In genomic region chr9:103440597-103440996, GRCm38 (mm10) we compare ENCODE assay signal across 25 mouse cellular contexts. TPM values are rescaled to one million over a fixed set of nuclear protein-coding genes. Genes with fewer than 3 reads are reported as not detected.
DNase-seq lines count a peak whose midpoint lies in the region; ATAC-seq and TF ChIP-seq lines count a peak whose summit lies in the region.
"Had no signal": no experiment of that assay in that cellular context is flagged by ENCODE, and none has a peak within 500 bp of the region (broad histone marks: within the 10 kb centered on the region; RNA-seq: fewer than 3 reads in every experiment).

No protein-coding gene starts in this region.

- H3K4me2 ChIP-seq in heart, embryonic 15.5 days = peak overlapping the region; percentile 6; the same call in 1 of the 2 replicates
- H3K4me2 ChIP-seq in kidney, postnatal 0 days (ENCODE audit: low read length) = no peak overlapping the region
- no peak overlapping the region for H3K4me2 ChIP-seq in kidney, embryonic 15.5 days
- H3K4me2 ChIP-seq in lung, embryonic 16.5 days (ENCODE audit: low read depth, low read length) = no peak overlapping the region
- H3K4me2 ChIP-seq: embryonic facial prominence, embryonic 15.5 days; intestine, embryonic 15.5 days; limb, embryonic 13.5 days; liver, embryonic 13.5 days; midbrain, embryonic 11.5 days had no signal

- H3K27ac ChIP-seq in heart, embryonic 15.5 days = peak overlapping the region; percentile 50
- no peak overlapping the region for H3K27ac ChIP-seq in heart, adult 2 months
- no peak overlapping the region for H3K27ac ChIP-seq in kidney, postnatal 0 days
- H3K27ac ChIP-seq in kidney, embryonic 15.5 days = no peak overlapping the region
- no peak overlapping the region for H3K27ac ChIP-seq in lung, embryonic 16.5 days (ENCODE audit: low read length)
- H3K27ac ChIP-seq: embryonic facial prominence, embryonic 15.5 days; gastrocnemius, adult 2 months; hindbrain, embryonic 10.5 days; intestine, embryonic 15.5 days; layer of hippocampus, adult 2 months; limb, embryonic 13.5 days; liver, embryonic 13.5 days had no signal

- H3K27me3 ChIP-seq in heart, embryonic 15.5 days = no peaks in the 10 kb centered on the region
- no peaks in the 10 kb centered on the region for H3K27me3 ChIP-seq in heart, adult 2 months (ENCODE audit: control insufficient read depth, insufficient read depth, low read length)
- no peaks in the 10 kb centered on the region for H3K27me3 ChIP-seq in kidney, postnatal 0 days (ENCODE audit: insufficient read depth, low read length)
- no peaks in the 10 kb centered on the region for H3K27me3 ChIP-seq in kidney, embryonic 15.5 days
- H3K27me3 ChIP-seq in lung, embryonic 16.5 days (ENCODE audit: control insufficient read depth, insufficient read depth, low read depth, low read length) = no peaks in the 10 kb centered on the region
- H3K27me3 ChIP-seq: CH12.LX; embryonic facial prominence, embryonic 15.5 days; intestine, embryonic 15.5 days; limb, embryonic 13.5 days; liver, embryonic 13.5 days had no signal

- DNase-seq in heart, adult 2 months = no peak
- peak; percentile 44 for DNase-seq in kidney, postnatal 0 days (ENCODE audit: low spot score)
- no peak for DNase-seq in lung, adult 2 months
- DNase-seq: adrenal gland, adult 2 months; B cell, adult 2 months; cerebellum, adult 11 months; cerebellum, adult 9-11 months; gastrocnemius, adult 2 months; kidney, postnatal 25 days; liver, embryonic 13.5 days had no signal

- H3K9me3 ChIP-seq in heart, embryonic 15.5 days (replicated peaks) = no peaks in the 10 kb centered on the region
- H3K9me3 ChIP-seq in kidney, postnatal 0 days (replicated peaks; ENCODE audit: low read length) = no peaks in the 10 kb centered on the region
- H3K9me3 ChIP-seq in kidney, embryonic 15.5 days (replicated peaks) = 0 out of 2 replicates have a peak, but pooled peaks cover 3% of the 10 kb centered on the region
- H3K9me3 ChIP-seq in lung, embryonic 16.5 days (ENCODE audit: control insufficient read depth, low read length) = peaks cover 4% of the 10 kb centered on the region; the same call in 1 of the 2 replicates
- H3K9me3 ChIP-seq: embryonic facial prominence, embryonic 15.5 days; hindbrain, embryonic 10.5 days; intestine, embryonic 15.5 days; limb, embryonic 13.5 days; liver, embryonic 13.5 days had no signal

- no peak overlapping the region for H3K9ac ChIP-seq in heart, embryonic 15.5 days
- H3K9ac ChIP-seq in heart, adult 2 months (ENCODE audit: low read depth, low read length) = no peak overlapping the region
- no peak overlapping the region for H3K9ac ChIP-seq in kidney, postnatal 0 days (ENCODE audit: low read depth, low read length)
- H3K9ac ChIP-seq in kidney, embryonic 15.5 days = no peak overlapping the region
- no peak overlapping the region for H3K9ac ChIP-seq in lung, embryonic 16.5 days (ENCODE audit: low read length)
- H3K9ac ChIP-seq: embryonic facial prominence, embryonic 15.5 days; intestine, embryonic 15.5 days; limb, embryonic 13.5 days; liver, embryonic 13.5 days had no signal

- TF ChIP-seq CTCF in heart, adult 2 months (IDR thresholded peaks at IDR 0.05) = no peak
- TF ChIP-seq CTCF in kidney, postnatal 0 days (IDR thresholded peaks at IDR 0.05; ENCODE audit: low read depth) = no peak
- no peak for TF ChIP-seq CTCF in lung, adult 2 months (IDR thresholded peaks at IDR 0.05; ENCODE audit: insufficient read depth, low read length)

- peaks cover 53% of the 10 kb centered on the region for H3K4me1 ChIP-seq in heart, embryonic 15.5 days (replicated peaks)
- H3K4me1 ChIP-seq in heart, adult 2 months (ENCODE audit: control insufficient read depth, insufficient read depth, low read length) = peaks cover 4% of the 10 kb centered on the region; the same call in 1 of the 2 replicates
- peaks cover 13% of the 10 kb centered on the region for H3K4me1 ChIP-seq in kidney, postnatal 0 days (replicated peaks; ENCODE audit: insufficient read depth, low read length)
- H3K4me1 ChIP-seq in kidney, embryonic 15.5 days = peaks cover 17% of the 10 kb centered on the region
- H3K4me1 ChIP-seq in lung, embryonic 16.5 days (replicated peaks; ENCODE audit: control insufficient read depth, insufficient read depth, low read length) = peaks cover 20% of the 10 kb centered on the region
- H3K4me1 ChIP-seq in lung, adult 2 months (ENCODE audit: control insufficient read depth, insufficient read depth, low read length) = no peaks in the 10 kb centered on the region; the same call in 1 of the 2 replicates
- H3K4me1 ChIP-seq: liver, embryonic 13.5 days had no signal

- H3K36me3 ChIP-seq in heart, embryonic 15.5 days = no peaks in the 10 kb centered on the region
- no peaks in the 10 kb centered on the region for H3K36me3 ChIP-seq in heart, adult 2 months (ENCODE audit: control insufficient read depth, insufficient read depth, low read length)
- no peaks in the 10 kb centered on the region for H3K36me3 ChIP-seq in kidney, postnatal 0 days (ENCODE audit: insufficient read depth, low read length)
- no peaks in the 10 kb centered on the region for H3K36me3 ChIP-seq in kidney, embryonic 15.5 days
- H3K36me3 ChIP-seq in lung, embryonic 16.5 days (ENCODE audit: control insufficient read depth, insufficient read depth, low read length) = no peaks in the 10 kb centered on the region
- H3K36me3 ChIP-seq: embryonic facial prominence, embryonic 15.5 days; G1E; hindbrain, embryonic 10.5 days; intestine, embryonic 15.5 days; limb, embryonic 13.5 days; liver, embryonic 13.5 days had no signal

- 16% methylated on average over 3 of the region's 3 CpGs for WGBS in heart, embryonic 15.5 days
- WGBS in heart, adult 2 months = 14% methylated on average over 3 of the region's 3 CpGs
- WGBS in kidney, postnatal 0 days = 33% methylated on average over 3 of the region's 3 CpGs
- 33% methylated on average over 3 of the region's 3 CpGs for WGBS in kidney, embryonic 15.5 days
- WGBS in lung, embryonic 16.5 days = 10% methylated on average over 3 of the region's 3 CpGs
- WGBS in lung, adult 2 months = 25% methylated on average over 3 of the region's 3 CpGs

- no peak for TF ChIP-seq POLR2A in heart, adult 2 months (IDR thresholded peaks at IDR 0.05; ENCODE audit: insufficient read depth, low read depth, low read length)
- no peak for TF ChIP-seq POLR2A in lung, adult 2 months (IDR thresholded peaks at IDR 0.05; ENCODE audit: borderline replicate concordance, extremely low read depth, low read depth, low read length)

- ATAC-seq in heart, embryonic 15.5 days (replicated peaks; ENCODE audit: insufficient number of reproducible peaks, insufficient read depth, low FRiP score, low read depth) = peak; percentile 37; the same call in 1 of the 2 replicates
- ATAC-seq in kidney, postnatal 0 days (replicated peaks; ENCODE audit: low FRiP score, low read depth) = no peak
- no peak for ATAC-seq in kidney, embryonic 15.5 days (replicated peaks; ENCODE audit: low FRiP score)
- peak; percentile 64 for ATAC-seq in lung, embryonic 16.5 days (ENCODE audit: low read depth)
- ATAC-seq in megakaryocyte, adult 5-6 weeks (ENCODE audit: poor library complexity, severe bottlenecking) = no peak
- ATAC-seq: forebrain, embryonic 14.5 days; hindbrain, embryonic 16.5 days; intestine, embryonic 15.5 days had no signal

- intact Hi-C loops in heart, adult 2 months (cut with DNase I) = no loop called here

- no peaks in the 10 kb centered on the region for H3K79me2 ChIP-seq in heart, adult 2 months (replicated peaks; ENCODE audit: control insufficient read depth, insufficient read depth, low read length)

- no peak for TF ChIP-seq EP300 in heart, adult 2 months (IDR thresholded peaks at IDR 0.05; ENCODE audit: insufficient read depth, low read depth, low read length)

- no peak overlapping the region for H3K4me3 ChIP-seq in heart, embryonic 15.5 days
- no peak overlapping the region for H3K4me3 ChIP-seq in heart, adult 2 months
- no peak overlapping the region for H3K4me3 ChIP-seq in kidney, postnatal 0 days (replicated peaks; ENCODE audit: low read depth, low read length)
- H3K4me3 ChIP-seq in kidney, embryonic 15.5 days (replicated peaks) = no peak overlapping the region
- no peak overlapping the region for H3K4me3 ChIP-seq in lung, embryonic 16.5 days (ENCODE audit: low read length)
- no peak overlapping the region for H3K4me3 ChIP-seq in lung, adult 2 months (replicated peaks; ENCODE audit: extremely low read depth, low read depth, low read length)
- H3K4me3 ChIP-seq: embryonic facial prominence, embryonic 15.5 days; gastrocnemius, adult 2 months; hindbrain, embryonic 10.5 days; intestine, embryonic 15.5 days; layer of hippocampus, adult 2 months; limb, embryonic 13.5 days; liver, embryonic 13.5 days had no signal

RNA-seq across cellular contexts. Expression of gene Bfsp2, which starts 39.6 kb away (rescaled TPM):
- polyA plus RNA-seq in heart, embryonic 15.5 days (2015; fragmentation: Nextera tagmentation; extraction: Ambion mirVana) = 0.46 and 0.97 TPM in 2 replicates
- under 1 TPM; 0.52 to 0.99 TPM for total RNA-seq in heart, adult 2 months (2021)
- 0.31 TPM in 1 of 2 replicates, not detected in the other for polyA plus RNA-seq in heart, adult 2 months (2012; rRNA removed)
- 0.61 and 0.96 TPM in 2 replicates for polyA plus RNA-seq in kidney, postnatal 0 days (2015; fragmentation: Nextera tagmentation; extraction: Ambion mirVana)
- 0.27 and 0.37 TPM in 2 replicates for polyA plus RNA-seq in kidney, embryonic 15.5 days (2015; fragmentation: Nextera tagmentation; extraction: Ambion mirVana)
- 0.29 and 0.62 TPM in 2 replicates for polyA plus RNA-seq in lung, embryonic 16.5 days (2015; fragmentation: Nextera tagmentation; extraction: Ambion mirVana)
- polyA plus RNA-seq in lung, adult 2 months (2012; rRNA removed) = 0.23 and 0.33 TPM in 2 replicates
- total RNA-seq in megakaryocyte, adult 5-6 weeks (2015) = 0.30 TPM in 1 of 2 replicates, not detected in the other
- 1.1 and 1.3 TPM in 2 replicates for total RNA-seq in megakaryocyte, adult 5-6 weeks (2017)
- total RNA-seq: adrenal gland, adult 2 months; adrenal gland, postnatal 4 days; G1E had no signal
- polyA plus RNA-seq: adrenal gland, adult 2 months; G1E had no signal

Comparison
In these comparisons a context has a peak if more than half of its experiments do, and no peak if none do; other contexts are left out.
1. ATAC-seq: peak in heart, embryonic 15.5 days (single experiment) and lung, embryonic 16.5 days (single experiment); none in kidney, postnatal 0 days (single experiment), kidney, embryonic 15.5 days (single experiment) and megakaryocyte, adult 5-6 weeks (single experiment).